19 mouse cellular contexts compared by ENCODE assay signal in the genomic region with DNA sequence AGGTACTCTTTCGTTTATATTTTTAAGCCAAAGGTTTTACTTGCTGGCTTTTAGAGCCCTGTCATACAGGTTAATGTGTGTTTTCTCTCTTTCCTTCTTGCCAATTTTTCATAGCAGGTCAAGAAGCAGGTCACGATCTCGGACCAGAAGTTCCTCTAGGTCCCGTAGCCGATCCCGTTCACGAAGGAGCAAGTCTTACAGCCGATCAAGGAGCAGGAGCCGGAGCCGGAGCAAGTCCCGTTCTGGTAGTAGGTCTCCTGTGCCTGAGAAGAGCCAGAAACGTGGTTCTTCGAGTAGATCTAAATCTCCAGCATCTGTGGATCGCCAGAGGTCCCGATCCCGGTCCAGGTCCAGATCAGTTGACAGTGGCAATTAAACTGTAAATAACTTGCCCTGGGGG. TPM values are rescaled to one million over a fixed set of nuclear protein-coding genes. Genes with fewer than 3 reads are reported as not detected.
"Had no signal": no experiment of that assay in that cellular context is flagged by ENCODE, and none has a peak within 500 bp of the region (broad histone marks: within the 10 kb centered on the region; RNA-seq: fewer than 3 reads in every experiment).

No protein-coding gene starts in this region.

RNA-seq across cellular contexts. Expression of gene Slc10a1, which starts 18.9 kb away (rescaled TPM):
- total RNA-seq: gastrocnemius, adult 2 months; gastrocnemius, postnatal 25 days; granulocyte monocyte progenitor cell, adult 5-6 weeks; heart, adult 2 months; heart, postnatal 14 days; heart, postnatal 36 days; hematopoietic stem cell, adult 5-6 weeks; hindbrain, postnatal 0 days; layer of hippocampus, adult 18-20 months; layer of hippocampus, adult 8-10 months; layer of hippocampus, postnatal 14 days; layer of hippocampus, postnatal 36 days; left cerebral cortex, adult 18-20 months; left cerebral cortex, adult 8-10 months; left cerebral cortex, postnatal 10 days; left cerebral cortex, postnatal 25 days; left cerebral cortex, postnatal 4 days had no signal
- polyA plus RNA-seq: frontal cortex, adult 2 months; heart, adult 2 months; large intestine, adult 2 months had no signal
